Mouse (Mus musculus): ENCODE results near the gene Pced1b.

Gene Pced1b

DNA sequence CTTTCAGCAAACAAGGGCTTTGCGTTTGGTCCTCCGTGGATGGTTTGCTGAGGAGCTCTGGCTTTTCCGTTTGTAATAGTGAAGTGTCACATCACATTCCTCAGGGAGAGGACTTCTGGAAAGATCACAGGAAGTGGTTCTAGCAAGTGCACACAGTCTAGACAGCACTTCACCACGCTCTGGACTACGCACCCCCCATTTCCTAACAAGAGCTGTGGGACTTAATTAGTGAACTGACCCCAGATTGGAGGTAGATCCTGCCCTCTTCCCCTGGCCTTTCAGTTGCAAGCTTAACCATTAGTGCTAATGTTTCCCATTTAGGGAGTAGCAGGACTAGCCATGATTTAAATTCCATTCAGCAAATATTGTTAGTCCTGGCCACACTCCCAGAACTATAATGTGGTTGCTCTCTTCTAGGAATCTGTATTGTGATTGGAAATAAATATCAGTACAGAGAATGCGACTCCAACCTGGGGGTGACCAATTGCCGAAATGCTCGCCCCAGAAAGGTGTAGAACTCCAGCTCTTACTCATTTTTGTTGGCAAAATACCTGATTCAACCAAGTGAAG, 10.4 kb downstream of the Pced1b start:
- no peak for DNase-seq (ENCODE audit: low read depth, low spot score)

DNA sequence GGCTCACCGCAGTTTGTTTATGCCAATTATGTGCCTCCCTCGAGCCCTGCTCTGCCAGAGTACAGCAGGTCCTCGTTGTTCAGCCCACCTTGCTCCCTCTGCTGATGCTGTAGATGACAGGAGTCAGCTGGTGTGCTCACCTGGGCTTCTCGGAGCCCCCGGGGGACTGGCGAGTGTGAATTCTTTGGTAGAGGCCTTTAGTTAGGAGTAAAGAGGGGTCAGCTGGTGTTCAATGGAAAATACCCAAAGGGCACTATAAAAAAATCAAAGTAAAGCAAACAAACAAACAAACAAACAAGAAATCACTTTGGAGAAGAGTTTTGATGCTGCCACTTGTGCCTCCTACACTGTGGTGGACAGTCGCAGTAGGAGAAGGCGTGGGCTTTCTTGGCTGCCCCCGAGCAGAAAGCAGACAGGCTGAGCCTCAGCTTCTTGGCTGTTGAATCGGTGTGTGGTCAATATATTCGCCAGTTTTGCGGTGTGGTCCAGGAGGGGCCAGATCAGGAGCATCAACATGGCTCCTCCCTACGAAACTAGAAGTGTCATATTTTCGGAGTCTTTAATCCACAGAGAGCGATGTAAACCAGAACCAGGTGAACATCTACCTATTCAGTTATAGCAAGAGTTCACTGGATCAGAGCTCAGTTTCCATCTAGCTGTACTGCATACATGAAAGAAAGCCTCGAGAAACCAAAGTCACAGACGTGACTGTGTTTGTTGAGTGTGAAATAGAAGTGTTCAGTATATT, 11.8 kb downstream of the Pced1b start:
- DNase-seq (ENCODE audit: low read depth, low spot score): no peak

DNA sequence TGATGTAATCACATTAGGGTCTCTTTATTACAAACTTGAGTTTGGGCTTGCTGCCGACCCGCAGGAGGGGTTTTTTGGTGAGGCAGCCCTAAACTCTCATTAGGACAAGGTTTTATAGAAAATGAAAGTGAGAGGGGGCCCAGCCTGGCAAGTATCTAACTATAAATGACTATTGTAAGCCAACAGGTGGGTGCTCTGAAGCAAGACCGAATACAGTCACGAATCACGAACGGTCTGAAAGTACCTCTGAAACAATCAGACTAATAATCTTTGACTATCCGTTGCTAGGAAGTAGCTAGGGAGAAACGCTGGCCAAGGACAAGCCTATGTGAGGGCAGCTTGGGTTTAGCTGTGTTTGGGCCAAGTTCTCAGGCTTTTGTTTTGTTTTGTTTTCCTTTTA, 12.4 kb downstream of the Pced1b start:
- no peak for DNase-seq (ENCODE audit: low read depth, low spot score)

DNA sequence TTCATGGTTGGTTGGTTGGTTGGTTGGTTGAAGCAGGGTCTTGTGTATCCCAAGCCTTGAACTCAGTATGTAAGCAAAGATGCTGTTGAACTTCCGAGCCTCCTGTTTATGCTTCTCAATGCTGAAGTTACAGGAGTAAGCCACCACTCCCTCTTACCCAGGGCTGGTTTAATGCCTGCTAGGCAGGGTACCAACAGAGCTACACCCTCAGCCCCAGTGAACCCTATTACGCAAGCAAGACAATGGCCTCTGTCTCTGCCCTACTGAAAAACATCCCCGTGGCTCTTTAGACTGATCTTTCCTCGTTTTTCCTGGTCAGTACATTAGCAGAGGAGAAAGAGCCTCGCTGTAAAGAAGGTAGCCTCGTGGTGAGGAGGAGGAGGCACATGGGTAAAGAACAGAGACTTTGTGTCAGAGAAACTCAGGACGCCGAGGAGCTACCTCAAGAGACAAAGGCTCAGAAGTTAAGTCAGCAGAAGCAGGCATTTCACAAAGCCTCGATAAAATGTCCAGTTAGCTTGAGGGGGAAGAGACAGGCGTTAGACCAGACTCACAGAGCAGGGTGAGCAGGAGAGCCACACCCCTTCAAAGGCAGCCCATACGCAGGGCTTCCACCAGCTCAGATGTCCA, 13.2 kb downstream of the Pced1b start:
- no peak for DNase-seq (ENCODE audit: low read depth, low spot score)

DNA sequence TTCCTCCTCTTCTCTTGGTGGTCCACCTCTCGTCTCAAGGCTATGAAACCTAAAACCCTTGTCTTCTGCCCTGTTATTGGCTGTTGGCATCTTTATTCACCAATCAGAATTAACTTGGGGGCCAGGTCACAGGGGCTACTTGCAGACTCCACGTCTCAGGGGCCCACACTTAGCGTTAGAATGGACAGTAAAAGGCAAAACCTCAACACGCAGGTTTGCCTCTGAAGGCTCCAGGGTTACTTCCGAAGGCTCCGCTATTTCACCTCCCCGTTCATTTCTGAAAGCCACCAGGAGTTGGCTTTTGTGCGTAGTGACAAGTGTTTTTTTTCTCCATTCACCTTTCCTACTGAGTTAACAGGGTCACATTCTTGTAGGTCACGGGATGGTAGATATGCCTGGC, 15.3 kb downstream of the Pced1b start:
- DNase-seq (ENCODE audit: low read depth, low spot score): no peak

DNA sequence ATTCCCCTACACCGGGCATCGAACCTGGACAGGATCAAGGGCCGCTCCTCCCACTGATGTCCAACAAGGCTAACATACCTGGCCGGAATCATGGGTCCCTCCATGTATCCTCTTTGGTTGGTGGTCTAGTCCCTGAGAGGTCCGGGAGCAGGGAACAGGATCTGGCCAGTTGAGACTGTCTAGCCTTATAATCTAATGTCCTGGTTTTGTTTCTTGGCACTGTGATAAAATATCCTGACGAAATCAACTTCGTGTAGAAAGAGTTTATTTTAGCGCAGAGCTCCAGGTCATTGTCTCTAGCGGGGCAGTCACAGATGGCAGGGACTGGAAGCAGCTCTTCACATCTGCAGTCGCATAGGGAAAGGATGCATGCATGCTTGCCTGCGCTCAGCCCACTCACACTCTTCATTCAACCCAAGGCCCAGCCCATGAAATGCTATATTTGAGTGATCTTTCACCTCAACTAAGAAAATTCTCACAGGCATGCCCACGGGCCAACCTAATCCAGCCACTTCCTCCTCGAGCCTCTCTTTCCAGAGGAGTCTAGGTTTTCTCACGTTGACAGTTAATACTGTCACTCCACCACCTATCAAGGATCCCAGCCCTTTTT, 19.4 kb downstream of the Pced1b start:
- no peak for DNase-seq (ENCODE audit: low read depth, low spot score)

DNA sequence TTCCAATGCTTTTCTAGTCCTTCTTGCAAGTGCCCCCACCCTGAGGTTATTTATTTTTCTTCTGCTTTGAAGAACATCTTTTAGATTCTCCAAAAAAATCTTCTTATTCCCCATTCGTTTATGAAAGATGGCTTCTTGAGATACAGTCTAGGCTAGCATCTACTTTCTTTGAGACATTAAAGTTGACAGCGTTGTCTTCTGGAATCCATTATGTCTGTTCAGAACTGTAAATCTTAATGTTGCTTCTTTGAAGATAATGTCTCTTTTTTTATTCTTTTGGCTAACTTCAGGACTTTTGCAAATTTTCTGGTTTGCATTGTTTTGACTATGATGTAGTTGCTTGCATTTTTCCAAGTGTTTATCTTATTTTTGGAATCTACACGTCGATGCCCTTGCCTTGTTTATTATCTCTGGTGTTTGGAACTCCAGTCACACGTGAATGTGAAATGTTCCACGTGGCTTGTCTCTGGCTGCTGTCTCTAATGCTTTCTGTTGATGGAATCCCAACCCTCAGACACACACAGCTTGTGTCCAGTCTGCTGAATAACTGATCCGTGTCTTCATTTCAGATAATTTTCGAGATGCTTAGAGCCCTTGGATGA, 20.3 kb downstream of the Pced1b start:
- no peak for DNase-seq (ENCODE audit: low read depth, low spot score)

DNA sequence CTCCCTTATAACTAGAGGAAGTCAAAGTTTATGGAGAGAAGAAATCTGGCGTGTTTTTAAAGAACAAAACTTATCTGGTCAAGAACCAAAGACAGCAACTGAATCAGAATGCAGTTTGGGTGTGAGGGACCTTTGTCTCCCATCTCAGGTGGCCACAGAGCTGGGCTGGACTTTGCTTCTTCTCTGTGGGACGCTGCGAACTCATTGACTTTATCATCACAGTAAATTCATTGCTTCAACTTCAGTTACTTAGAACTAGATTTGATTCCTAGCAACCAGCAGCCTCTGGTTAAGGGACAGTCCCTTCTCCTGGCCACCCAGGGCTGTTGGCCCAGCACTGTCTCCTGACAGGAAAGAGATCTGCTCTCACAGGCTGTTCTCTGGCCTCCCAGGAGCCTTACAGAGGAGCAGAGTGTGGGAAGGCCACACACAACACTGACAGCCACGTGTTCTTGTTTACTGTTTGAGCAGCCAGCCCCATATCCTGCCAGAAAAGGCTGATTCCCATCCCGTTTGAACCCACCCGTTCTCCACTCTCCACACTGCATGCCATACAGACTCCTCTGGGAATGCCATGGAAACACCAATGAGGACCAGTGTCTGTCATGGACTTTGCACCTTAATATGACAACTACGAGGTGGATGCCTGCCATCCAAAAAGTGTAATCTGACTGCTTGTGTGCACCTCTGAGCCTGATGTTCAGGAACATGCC, 25.2 kb downstream of the Pced1b start:
- no peak for DNase-seq (ENCODE audit: low read depth, low spot score)

DNA sequence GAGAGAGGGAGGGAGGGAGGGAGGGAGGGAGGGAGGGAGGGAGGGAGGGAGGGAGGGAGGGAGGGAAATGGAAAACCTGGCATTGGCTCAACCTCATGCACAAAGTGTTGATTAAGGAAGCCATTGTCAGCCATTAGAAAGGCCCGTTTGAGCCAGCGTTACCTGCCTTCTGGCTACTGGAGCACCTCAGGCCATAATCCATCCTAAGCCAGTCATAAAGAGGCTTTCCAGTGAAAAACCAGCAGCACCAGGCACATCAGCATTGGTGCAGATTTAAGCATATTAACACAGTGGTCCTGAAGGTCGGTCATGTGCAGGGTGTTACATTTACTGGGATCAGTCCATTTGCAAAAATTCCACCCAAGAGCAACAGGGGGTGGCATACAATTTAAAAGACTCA, 25.9 kb downstream of the Pced1b start:
- no peak for DNase-seq (ENCODE audit: low read depth, low spot score)

DNA sequence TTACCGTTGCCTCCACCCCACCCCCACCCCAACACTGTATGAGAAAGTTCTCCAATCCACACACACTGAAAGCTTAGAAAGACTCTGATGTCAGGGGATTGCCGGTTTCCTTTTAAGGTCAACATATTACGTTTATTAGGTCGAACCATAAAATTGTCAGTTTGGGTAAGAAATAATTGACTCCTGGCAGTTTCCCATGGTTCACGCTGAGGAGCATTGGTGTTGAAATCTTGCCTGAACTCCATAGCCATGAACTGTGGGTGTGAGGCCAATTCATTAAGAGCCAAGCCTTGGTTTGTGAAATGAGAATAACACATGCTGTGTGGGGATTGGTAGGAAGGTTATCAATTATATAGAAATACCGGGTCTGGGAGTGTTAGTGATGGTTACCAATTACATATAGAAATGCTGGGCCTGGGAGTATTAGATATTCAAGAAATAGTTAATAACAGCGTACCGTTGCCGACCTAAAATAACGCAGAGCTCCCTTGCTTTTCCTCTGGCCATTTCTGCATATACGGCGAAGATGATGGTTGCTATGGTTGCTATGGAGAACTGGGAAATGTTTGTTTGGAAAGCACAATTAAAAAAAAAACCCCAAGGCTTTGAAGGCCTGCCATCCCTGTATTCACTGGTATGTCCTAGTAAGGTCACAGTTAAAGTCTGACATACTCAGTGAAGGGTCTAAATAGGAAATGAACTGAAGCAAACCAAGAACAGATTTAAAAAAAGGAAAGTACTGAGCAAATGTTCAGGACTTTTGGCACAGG, 28.9 kb downstream of the Pced1b start:
- DNase-seq (ENCODE audit: low read depth, low spot score): no peak

DNA sequence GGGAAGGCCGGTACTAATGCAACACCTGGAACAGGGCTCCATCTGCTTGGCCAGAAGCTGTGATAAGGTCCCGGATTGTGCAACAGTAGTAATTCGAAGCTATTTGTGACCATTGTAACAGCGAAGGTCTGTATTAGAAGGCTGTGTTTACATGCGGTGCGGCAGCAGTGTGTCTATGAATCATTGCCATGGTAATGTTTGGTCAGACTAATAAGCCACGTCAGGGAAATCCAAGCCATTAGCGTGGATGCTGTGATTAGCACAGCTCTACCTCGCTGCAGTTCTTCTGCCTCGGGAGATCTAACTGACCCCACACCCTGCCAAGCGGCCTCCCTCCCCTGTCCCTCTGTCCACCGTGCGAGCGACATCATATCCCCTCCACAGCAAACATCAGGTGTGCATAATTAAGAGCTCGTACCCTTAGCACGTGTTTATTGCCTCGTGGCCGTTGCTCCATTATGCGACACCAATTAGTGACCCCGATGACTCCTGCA, 29.8 kb downstream of the Pced1b start:
- DNase-seq (ENCODE audit: low read depth, low spot score): peak; percentile 43

DNA sequence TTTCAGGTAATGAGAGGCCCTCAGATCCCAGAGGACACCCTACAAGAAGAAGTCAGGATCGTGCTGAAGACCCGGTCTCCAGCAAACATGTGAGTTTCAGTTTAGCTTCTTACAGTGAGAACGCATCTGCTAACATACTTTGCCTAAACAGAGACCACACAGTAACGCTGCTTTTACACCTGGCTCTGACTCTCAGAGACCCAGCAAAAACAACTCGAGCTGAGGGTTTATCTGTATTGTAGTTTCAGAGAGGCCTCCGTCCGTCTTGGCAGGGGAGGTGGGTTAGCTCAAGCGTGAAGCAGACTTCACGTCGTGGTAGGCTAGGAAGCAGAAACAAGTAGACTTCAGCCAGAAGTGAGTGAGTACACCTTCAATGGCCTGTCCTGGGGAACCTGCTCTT, 30.4 kb downstream of the Pced1b start:
- DNase-seq (ENCODE audit: low read depth, low spot score): no peak

DNA sequence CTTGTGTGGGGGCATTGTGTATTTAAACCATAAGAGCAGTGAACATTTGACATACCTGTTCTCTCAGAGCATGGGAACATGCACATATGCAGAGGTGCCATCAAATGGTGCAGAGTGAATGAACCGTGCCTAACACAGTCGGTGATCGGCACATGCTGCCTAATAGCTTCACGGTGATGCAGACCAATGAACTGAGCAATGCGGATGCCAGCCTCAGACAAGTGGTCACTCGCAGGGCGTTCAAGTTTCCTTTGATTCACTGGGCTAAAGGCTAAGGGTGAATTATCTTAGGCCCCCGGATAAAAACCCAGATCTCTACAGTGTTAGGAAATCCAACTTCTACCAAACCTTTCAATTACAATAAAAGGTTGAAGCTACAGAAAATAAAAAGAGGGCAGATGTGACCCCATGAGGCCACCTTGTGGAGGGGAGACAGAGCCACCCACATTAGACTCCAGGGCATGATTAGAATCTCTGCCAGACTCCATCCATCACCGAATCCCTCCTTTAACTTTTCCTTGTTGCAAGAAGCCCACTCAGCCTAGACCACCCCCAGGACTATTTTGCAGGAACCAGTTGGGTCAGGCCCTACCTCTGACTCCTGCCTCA, 31.5 kb downstream of the Pced1b start:
- DNase-seq (ENCODE audit: low read depth, low spot score): no peak

DNA sequence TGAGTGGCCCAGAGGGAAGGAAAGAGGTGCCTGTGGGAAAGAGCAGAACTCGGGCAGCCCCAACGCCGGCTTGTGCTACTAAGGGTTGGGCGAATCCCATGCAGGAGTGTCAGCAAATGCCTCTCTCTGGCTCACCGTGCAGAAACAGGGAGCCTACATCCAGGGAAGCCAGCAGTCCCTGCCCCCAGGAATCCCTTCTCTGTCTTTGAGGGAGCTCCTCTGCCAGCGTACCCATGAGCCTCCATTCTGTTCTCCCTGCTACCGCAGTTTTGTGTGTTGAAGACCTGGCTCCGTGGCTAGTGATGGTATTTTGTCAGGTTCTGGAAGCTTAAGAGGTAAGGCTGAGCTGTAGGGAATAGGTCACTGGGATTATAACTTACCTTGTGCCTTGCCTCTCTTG, 33.2 kb downstream of the Pced1b start:
- no peak for DNase-seq (ENCODE audit: low read depth, low spot score)

DNA sequence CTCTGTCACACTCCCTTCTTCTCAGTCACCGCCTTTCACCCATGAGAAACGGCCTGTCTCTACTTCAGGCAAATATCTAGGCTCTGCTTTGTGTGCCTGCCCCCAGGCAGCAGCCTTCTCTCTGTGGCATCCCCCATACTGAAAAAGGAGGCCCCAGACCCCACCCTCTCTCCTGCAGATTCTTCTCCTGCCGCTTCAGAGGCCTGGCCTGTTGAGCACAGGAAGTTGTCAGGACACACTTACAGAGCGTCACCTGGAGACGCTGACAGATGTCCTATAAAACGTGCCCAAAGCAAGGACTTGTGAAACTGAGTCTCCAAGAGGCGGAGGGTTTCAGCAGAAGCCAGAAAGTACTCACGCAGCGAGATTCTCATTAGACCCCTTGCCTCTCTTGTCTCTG, 33.9 kb downstream of the Pced1b start:
- no peak for DNase-seq (ENCODE audit: low read depth, low spot score)

DNA sequence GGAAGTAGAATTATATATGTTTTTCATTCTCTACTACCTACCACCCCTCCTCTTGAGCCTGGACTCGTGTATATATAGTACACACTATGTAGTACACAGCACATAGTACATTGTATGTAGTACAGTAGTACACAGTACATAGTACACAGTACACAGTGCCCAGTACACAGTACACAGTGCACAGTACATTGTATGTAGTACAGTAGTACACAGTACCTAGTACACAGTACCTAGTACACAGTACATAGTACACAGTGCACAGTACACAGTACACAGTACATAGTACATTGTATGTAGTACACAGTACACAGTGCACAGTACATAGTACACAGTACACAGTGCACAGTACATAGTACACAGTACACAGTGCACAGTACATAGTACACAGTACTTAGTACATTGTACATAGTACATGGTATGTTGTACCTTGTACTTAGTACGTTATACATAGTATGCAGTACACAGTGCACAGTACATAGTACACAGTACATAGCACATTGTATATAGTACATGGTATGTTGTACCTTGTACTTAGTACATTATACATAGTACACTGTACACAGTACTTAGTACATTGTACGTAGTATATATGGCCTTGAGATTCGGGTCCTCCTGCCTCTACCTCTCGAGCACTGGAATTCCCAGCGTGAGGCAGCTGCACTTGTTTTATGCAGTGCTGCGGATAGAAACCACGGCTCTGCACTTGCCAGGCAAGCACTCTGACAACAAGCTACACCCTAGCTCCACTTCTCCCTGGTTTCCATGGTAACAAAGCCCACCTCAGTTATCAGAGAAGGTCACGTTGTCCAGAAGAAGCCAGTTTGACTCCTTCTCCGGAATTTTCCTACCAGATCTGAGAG, 35.0 kb downstream of the Pced1b start:
- peak; percentile 53 for DNase-seq (ENCODE audit: low read depth, low spot score)

DNA sequence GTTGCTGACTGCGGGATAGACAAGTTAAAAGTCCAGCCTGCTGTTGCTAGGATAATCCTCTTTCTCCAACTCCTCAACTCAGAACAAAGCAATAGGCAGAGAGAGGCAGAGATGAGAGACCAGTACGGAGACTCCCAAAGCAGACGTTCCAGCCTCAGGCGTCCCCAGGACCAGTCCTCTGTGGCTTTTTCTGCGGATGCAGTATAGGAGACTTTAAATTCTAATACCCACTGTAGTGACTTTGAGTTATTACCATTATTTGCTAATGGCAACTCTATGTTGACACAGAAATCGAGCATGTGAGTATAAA, 35.6 kb downstream of the Pced1b start:
- DNase-seq (ENCODE audit: low read depth, low spot score): no peak

DNA sequence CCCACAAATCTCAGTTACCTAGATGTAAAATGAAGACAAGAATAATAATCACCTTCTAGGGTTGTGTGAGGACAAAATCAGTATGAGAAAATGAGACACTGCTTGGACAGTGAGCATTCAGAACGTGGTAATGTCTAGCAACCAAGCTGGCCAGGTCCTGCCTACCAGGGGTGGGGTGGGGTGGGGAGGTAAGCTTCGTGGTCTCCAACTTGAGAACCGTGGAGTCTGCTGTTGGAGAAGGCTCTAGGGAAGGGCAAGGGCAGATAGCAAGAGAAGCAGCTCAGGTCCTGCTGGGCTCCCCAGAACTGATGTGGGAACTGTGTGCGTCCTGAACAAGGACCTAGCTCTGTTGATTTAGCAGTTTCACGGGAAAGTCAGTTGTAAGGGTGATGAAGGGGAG, 37.3 kb downstream of the Pced1b start:
- DNase-seq (ENCODE audit: low read depth, low spot score): no peak

DNA sequence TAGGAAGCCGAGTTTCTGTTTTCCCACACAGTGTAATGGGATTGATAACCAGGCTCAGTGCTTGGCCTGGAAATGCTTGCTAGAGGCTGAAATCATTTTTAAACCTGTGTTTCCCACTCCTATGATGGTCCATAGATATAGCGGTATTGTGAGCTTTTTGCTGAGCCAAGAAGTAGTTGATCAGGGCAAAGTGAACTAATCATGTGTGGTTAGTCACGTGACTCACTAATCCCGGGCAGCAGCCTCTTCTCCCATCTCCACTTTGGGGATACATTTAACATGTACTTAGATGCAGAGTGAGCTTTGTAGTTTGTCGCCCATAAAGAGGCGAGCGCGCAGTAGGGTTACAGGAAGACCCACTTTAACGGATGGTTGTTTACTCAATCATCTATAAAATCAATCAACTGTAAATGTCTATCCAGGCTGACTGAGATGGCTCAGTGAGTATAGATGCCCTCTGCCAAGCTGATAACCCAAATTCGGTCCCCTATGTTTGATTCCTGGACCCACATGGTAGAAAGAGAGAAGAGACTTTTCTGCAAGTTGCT, 38.8 kb downstream of the Pced1b start:
- no peak for DNase-seq (ENCODE audit: low read depth, low spot score)
